Mouse (Mus musculus): ENCODE data around the gene Znhit1.

- TF ChIP-seq FLI1 (IDR thresholded peaks at IDR 0.05; ENCODE audit: low read length) (no peak), GATA1 (IDR thresholded peaks at IDR 0.05; ENCODE audit: borderline replicate concordance, low read length) (no peak)
These were observed 34.3 kb downstream of the Znhit1 start for GRCm38 (mm10) chr5:136953440-136953951.

Measured in megakaryocyte, embryonic 14.5 days (primary cell).